Mouse (Mus musculus) kidney, adult 2 months (tissue): ENCODE results near the gene 4931422A03Rik.

Experiments used
- CTCF ChIP-seq: fragments of 200-500 bp; conservative IDR thresholded peaks from 2 replicates; pipeline ENCODE4 v1.5.1; 2011; ENCODE audit warnings: low read depth, mild to moderate bottlenecking, control low read depth, low read length, moderate library complexity, mixed read lengths; ENCODE audit not compliant: insufficient read depth, insufficient read length
- POLR2A ChIP-seq: fragments of 200-500 bp; IDR thresholded peaks from one replicate; pipeline ENCODE4 v1.6.1; 2011; ENCODE audit warnings: low read depth, low read length, control low read depth

DNA sequence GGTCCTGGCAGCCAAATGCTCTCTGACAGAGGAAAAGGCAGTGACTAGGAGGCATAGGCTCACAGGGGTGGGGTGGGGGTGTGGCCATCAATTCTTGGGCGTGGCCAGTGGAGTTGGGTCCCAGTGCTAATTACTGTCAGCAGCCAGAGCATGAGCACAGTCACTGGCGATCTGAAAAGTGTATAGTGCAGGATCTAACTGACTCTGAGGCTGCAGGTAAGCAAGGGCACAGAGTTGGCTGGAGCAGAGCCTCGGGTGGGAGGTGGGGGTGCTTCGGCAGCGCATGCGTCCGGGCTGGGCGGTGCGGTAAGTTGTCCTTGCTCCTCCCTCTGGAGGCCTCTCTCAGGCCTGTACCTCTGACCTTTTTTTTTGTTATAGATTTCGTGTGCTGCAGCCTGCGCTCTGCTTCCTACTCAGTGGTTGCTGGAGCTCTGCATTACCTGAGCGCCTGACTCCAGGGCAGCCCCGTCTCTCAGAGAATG, 41.6 kb upstream of the 4931422A03Rik start, which contains the start of gene Cd59b:
- TF ChIP-seq CTCF (no peak), POLR2A (no peak)
